Mouse (Mus musculus) kidney, embryonic 14.5 days (tissue): Measurements from ENCODE around the gene Hspb9. TPM values are rescaled to one million over a fixed set of nuclear protein-coding genes. Genes with fewer than 3 reads are reported as not detected.
A peak's percentile ranks its signal among the peaks of the same experiment; 100 is the strongest.

Experiments
- ATAC-seq: fragments of 200-750 bp; cut with Nextera tagmentation; 2 replicates; pipeline ENCODE4 v1.8.0; 2017; ENCODE audit warnings: moderate number of reproducible peaks, mild to moderate bottlenecking, moderate TSS enrichment, moderate library complexity; ENCODE audit not compliant: low FRiP score, low TSS enrichment
- H3K27ac ChIP-seq: fragments of 300-500 bp; sonication (generic); 2 replicates; pipeline ENCODE4 v1.5.1; 2014; ENCODE audit warnings: low read depth, mild to moderate bottlenecking, low read length, moderate library complexity, mixed read lengths
- H3K27me3 ChIP-seq: fragments of 300-500 bp; sonication (generic); 2 replicates; pipeline ENCODE4 v1.6.1; 2014; ENCODE audit warnings: mild to moderate bottlenecking, low read length; ENCODE audit not compliant: control insufficient read depth, insufficient read depth
- H3K36me3 ChIP-seq: fragments of 300-500 bp; sonication (generic); 2 replicates; pipeline ENCODE4 v1.6.1; 2014; ENCODE audit warnings: low read length, mixed read lengths; ENCODE audit not compliant: control insufficient read depth, insufficient read depth
- H3K4me1 ChIP-seq: fragments of 300-500 bp; sonication (generic); 2 replicates; pipeline ENCODE4 v1.6.1; 2014; ENCODE audit warnings: low read length, mixed read lengths; ENCODE audit not compliant: control insufficient read depth, insufficient read depth
- H3K4me2 ChIP-seq: fragments of 300-500 bp; sonication (generic); replicated peaks from 2 replicates; pipeline ENCODE4 v1.6.1; 2014; ENCODE audit warnings: low read depth, mild to moderate bottlenecking, low read length
- H3K4me3 ChIP-seq: fragments of 300-500 bp; sonication (generic); 2 replicates; pipeline ENCODE4 v1.5.1; 2014; ENCODE audit warnings: mild to moderate bottlenecking, low read length
- H3K9ac ChIP-seq: fragments of 300-500 bp; sonication (generic); 2 replicates; pipeline ENCODE4 v1.6.1; 2014; ENCODE audit warnings: low read depth, mild to moderate bottlenecking, low read length, moderate library complexity
- H3K9me3 ChIP-seq: fragments of 300-500 bp; sonication (generic); 2 replicates; pipeline ENCODE4 v1.6.1; 2016; ENCODE audit warnings: low read length; ENCODE audit not compliant: control insufficient read depth
- WGBS: fragments of 180-500 bp; shearing (Covaris S2); extraction: QIAGEN DNeasy Blood & Tissue Kit; methylation state at CpG from one replicate; pipeline ENCODE4 v1.1.7; 2014; 5-methylcytosine and 5-hydroxymethylcytosine counted together
- polyA plus RNA-seq: library from polyadenylated mRNA; unstranded; fragments of >200 nt; fragmentation: Nextera tagmentation; extraction: Ambion mirVana; gene quantifications from 2 replicates; pipeline ENCODE4 v1.2.1, GENCODE M21; 2014

Hspb9 gene
- polyA plus RNA-seq, 1 experiment from 2014 or later, result 0.47 TPM

DNA sequence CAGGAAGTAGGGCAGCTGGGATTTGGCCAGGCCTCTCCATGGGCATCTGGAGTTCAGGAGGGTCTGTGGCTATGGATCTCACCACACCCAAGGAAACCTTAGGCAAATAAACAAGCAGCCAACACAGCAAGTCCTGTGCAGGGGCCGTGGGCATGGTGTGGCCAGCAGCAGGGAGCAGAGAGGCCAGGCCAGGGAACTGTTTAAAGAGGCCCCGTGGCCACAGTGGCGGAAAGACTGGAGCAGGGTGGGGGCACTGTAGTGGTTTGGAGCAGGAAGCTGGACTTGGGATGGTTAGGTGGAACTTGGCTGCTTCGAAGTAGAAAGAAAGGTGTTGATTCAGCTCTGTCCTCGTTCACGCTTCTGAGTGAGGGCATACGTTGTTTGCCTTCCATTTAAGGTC lies 26.4 kb upstream of the Hspb9 start:
- Histone ChIP-seq H3K27me3 (peaks cover 3% of the 10 kb centered on the region; the same call in 1 of the 2 replicates), H3K4me3 (no peak overlapping the region), H3K9ac (no peak overlapping the region), H3K27ac (no peak overlapping the region), H3K9me3 (no peaks in the 10 kb centered on the region), H3K4me2 (no peak overlapping the region), H3K4me1 (no peaks in the 10 kb centered on the region), H3K36me3 (no peaks in the 10 kb centered on the region)
- WGBS, result 80% methylated on average over 7 of the region's 7 CpGs
- ATAC-seq, result no peak

GRCm38 (mm10) chr11:100688443-100688842 lies 25.2 kb upstream of the Hspb9 start:
- Histone ChIP-seq H3K4me3 (no peak overlapping the region), H3K36me3 (no peaks in the 10 kb centered on the region), H3K27ac (no peak overlapping the region), H3K9me3 (no peaks in the 10 kb centered on the region), H3K4me2 (no peak overlapping the region), H3K9ac (no peak overlapping the region), H3K27me3 (peaks cover 3% of the 10 kb centered on the region; the same call in 1 of the 2 replicates), H3K4me1 (no peaks in the 10 kb centered on the region)
- WGBS, result 71% methylated on average over 4 of the region's 4 CpGs
- no peak for ATAC-seq

GRCm38 (mm10) chr11:100690389-100690788 lies 23.3 kb upstream of the Hspb9 start:
- no peak overlapping the region for H3K27ac ChIP-seq
- H3K4me3 ChIP-seq, result no peak overlapping the region
- no peaks in the 10 kb centered on the region for H3K4me1 ChIP-seq
- ATAC-seq, result no peak
- H3K36me3 ChIP-seq, result no peaks in the 10 kb centered on the region
- no peaks in the 10 kb centered on the region for H3K9me3 ChIP-seq
- 74% methylated on average over 7 of the region's 7 CpGs for WGBS
- H3K27me3 ChIP-seq, result peaks cover 3% of the 10 kb centered on the region; the same call in 1 of the 2 replicates
- no peak overlapping the region for H3K9ac ChIP-seq
- no peak overlapping the region for H3K4me2 ChIP-seq

- under 1% methylated on average over 23 of the region's 23 CpGs for WGBS
- ATAC-seq, result no peak
- peaks cover 3% of the 10 kb centered on the region; the same call in 1 of the 2 replicates for H3K27me3 ChIP-seq
- no peak within 1 kb of the TSS for H3K27ac ChIP-seq
- peak within 1 kb of the TSS; percentile 65 for H3K4me2 ChIP-seq
- H3K36me3 ChIP-seq, result no peaks in the 10 kb centered on the region
- H3K4me3 ChIP-seq, result peak within 1 kb of the TSS; percentile 35
- no peaks in the 10 kb centered on the region for H3K4me1 ChIP-seq
- no peaks in the 10 kb centered on the region for H3K9me3 ChIP-seq
- H3K9ac ChIP-seq, result peak within 1 kb of the TSS; percentile 18; the same call in 1 of the 2 replicates
Measured at GRCm38 (mm10) chr11:100692164-100692616, 21.5 kb upstream of the Hspb9 start, which contains the start of gene Zfp385c. Zfp385c (minus strand) TSS chr11:100692455.

DNA sequence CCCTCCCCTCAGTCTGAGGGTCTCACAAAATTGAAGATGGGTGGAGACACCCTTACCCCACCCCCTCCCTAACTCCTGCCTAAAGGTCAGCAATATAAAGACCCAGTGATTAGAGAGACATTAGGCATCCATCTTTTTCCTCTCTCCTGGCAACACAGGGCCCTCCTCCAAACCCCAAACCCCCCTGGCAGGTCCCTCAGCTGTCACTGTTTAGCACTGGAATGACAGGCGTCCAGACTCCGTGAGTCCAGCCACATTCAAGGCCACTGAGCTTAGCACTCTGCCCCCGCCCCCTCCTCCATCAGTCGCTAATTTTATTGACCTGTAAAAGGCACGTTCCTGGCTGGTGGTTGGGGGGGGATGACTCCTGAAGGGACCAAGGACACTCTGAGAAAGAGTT lies 20.5 kb upstream of the Hspb9 start:
- Histone ChIP-seq H3K4me2 (no peak overlapping the region), H3K9me3 (no peaks in the 10 kb centered on the region), H3K36me3 (no peaks in the 10 kb centered on the region), H3K27me3 (peaks cover 3% of the 10 kb centered on the region; the same call in 1 of the 2 replicates), H3K4me1 (no peaks in the 10 kb centered on the region), H3K27ac (no peak overlapping the region), H3K4me3 (no peak overlapping the region), H3K9ac (no peak overlapping the region)
- no peak for ATAC-seq
- 14% methylated on average over 5 of the region's 5 CpGs for WGBS

DNA sequence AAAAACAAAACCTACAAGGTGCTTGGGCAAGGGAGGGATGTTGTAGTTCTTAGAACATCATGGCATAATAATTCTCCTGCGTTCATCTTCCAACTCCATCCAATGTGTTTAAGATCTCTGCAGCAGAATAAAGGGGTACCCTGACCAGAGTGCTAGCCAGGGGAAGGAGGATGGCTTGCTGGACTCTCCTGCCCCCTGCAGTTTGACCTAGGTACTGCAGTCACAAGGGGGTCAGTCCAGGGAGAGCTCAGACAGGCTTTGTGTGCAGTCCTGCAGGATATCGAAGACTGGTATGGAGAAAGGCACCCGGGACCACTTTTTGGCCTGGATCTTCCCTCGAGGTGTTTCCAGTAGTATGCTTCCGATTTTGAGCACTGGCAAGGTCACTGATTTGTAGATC lies 18.7 kb upstream of the Hspb9 start:
- WGBS, result 44% methylated on average over 5 of the region's 5 CpGs

DNA sequence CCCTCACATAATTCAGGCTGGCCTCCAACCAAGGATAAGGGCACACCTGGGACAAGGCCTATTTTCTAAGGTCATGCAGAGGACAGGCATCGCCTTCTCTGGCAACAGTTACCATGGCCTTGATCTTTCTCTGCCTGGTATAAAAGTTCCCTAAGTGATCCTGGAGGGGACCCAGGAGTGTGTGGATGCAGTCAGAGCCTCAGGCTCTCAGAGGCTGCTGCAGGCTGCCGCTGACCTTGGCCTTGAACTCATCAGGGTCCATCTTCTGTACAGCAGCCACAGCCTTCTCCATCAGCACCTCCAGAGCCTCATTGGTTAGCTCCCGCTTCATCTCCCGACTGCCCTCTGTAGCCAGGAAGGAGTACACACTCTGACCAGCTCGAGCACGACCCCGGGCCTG lies 15.7 kb upstream of the Hspb9 start:
- Histone ChIP-seq H3K9ac (no peak overlapping the region), H3K9me3 (no peaks in the 10 kb centered on the region), H3K4me3 (no peak overlapping the region), H3K4me2 (no peak overlapping the region), H3K27ac (no peak overlapping the region), H3K4me1 (peaks cover 5% of the 10 kb centered on the region; the same call in 1 of the 2 replicates), H3K36me3 (no peaks in the 10 kb centered on the region), H3K27me3 (no peaks in the 10 kb centered on the region)
- no peak for ATAC-seq
- 71% methylated on average over 7 of the region's 7 CpGs for WGBS

More for the DNA sequence above, 18.7 kb upstream of the Hspb9 start:
- Histone ChIP-seq H3K36me3 (no peaks in the 10 kb centered on the region), H3K4me1 (no peaks in the 10 kb centered on the region), H3K9ac (no peak overlapping the region), H3K4me3 (no peak overlapping the region), H3K27me3 (peaks cover 3% of the 10 kb centered on the region; the same call in 1 of the 2 replicates), H3K4me2 (no peak overlapping the region), H3K27ac (no peak overlapping the region), H3K9me3 (no peaks in the 10 kb centered on the region)
- ATAC-seq, result peak; percentile 68

- H3K27me3 ChIP-seq, result no peaks in the 10 kb centered on the region
- H3K27ac ChIP-seq, result no peak overlapping the region
- no peak overlapping the region for H3K4me3 ChIP-seq
- H3K36me3 ChIP-seq, result peaks cover 14% of the 10 kb centered on the region
- H3K4me2 ChIP-seq, result peak overlapping the region; percentile 40; the same call in 1 of the 2 replicates
- no peak overlapping the region for H3K9ac ChIP-seq
- 68% methylated on average over 3 of the region's 3 CpGs for WGBS
- peaks cover 5% of the 10 kb centered on the region; the same call in 1 of the 2 replicates for H3K4me1 ChIP-seq
- no peaks in the 10 kb centered on the region for H3K9me3 ChIP-seq
- no peak for ATAC-seq
Measured at GRCm38 (mm10) chr11:100700710-100701109, 12.9 kb upstream of the Hspb9 start.

GRCm38 (mm10) chr11:100701301-100701700 lies 12.3 kb upstream of the Hspb9 start:
- ATAC-seq, result no peak
- Histone ChIP-seq H3K4me3 (peak overlapping the region; percentile 24; the same call in 1 of the 2 replicates), H3K9ac (no peak overlapping the region), H3K27me3 (no peaks in the 10 kb centered on the region), H3K4me2 (peak overlapping the region; percentile 40), H3K27ac (no peak overlapping the region), H3K36me3 (peaks cover 20% of the 10 kb centered on the region), H3K9me3 (no peaks in the 10 kb centered on the region), H3K4me1 (peaks cover 5% of the 10 kb centered on the region; the same call in 1 of the 2 replicates)
- 2% methylated on average over 14 of the region's 14 CpGs for WGBS
